Mouse (Mus musculus): ENCODE measurements at regions not wholly inside any gene's neighbourhood (a gene's known extent, or its start where the extent isn't known, plus 50 kb on each side); places are given as distances from the start of the nearest gene placed in this dataset.

- H3K9me3 ChIP-seq (ENCODE audit: low read depth, low read length) = no peaks in the 10 kb centered on the region
- H3K27me3 ChIP-seq (ENCODE audit: insufficient read depth, low read length) = no peaks in the 10 kb centered on the region
- no peak for TF ChIP-seq CTCF (IDR thresholded peaks at IDR 0.05; ENCODE audit: low read depth)
- H3K4me3 ChIP-seq (ENCODE audit: low read depth, low read length) = no peak overlapping the region
- DNase-seq = no peak
- ATAC-seq (ENCODE audit: insufficient read depth) = no peak
- H3K9ac ChIP-seq = no peak overlapping the region
- no peaks in the 10 kb centered on the region; the same call in 1 of the 2 replicates for H3K4me1 ChIP-seq (ENCODE audit: insufficient read depth)
- no peak overlapping the region for H3K4me2 ChIP-seq
- H3K27ac ChIP-seq (ENCODE audit: low read depth) = no peak overlapping the region
- no peaks in the 10 kb centered on the region for H3K36me3 ChIP-seq (ENCODE audit: insufficient read depth)
- WGBS = 76% methylated on average over 5 of the region's 5 CpGs
Observed at GRCm38 (mm10) chr4:105385481-105385880, 228.3 kb downstream of the Plpp3 start.

GRCm38 (mm10) chr4:105390378-105390777 is 233.2 kb downstream of the Plpp3 start:
- 13% methylated on average over 5 of the region's 5 CpGs for WGBS
- Histone ChIP-seq H3K9ac (no peak overlapping the region), H3K4me3 (ENCODE audit: low read depth, low read length) (no peak overlapping the region), H3K27ac (ENCODE audit: low read depth) (peak overlapping the region; percentile 42; the same call in 1 of the 2 replicates), H3K27me3 (ENCODE audit: insufficient read depth, low read length) (no peaks in the 10 kb centered on the region), H3K9me3 (ENCODE audit: low read depth, low read length) (no peaks in the 10 kb centered on the region), H3K4me2 (no peak overlapping the region), H3K4me1 (ENCODE audit: insufficient read depth) (no peaks in the 10 kb centered on the region; the same call in 1 of the 2 replicates), H3K36me3 (ENCODE audit: insufficient read depth) (no peaks in the 10 kb centered on the region)
- TF ChIP-seq CTCF (IDR thresholded peaks at IDR 0.05; ENCODE audit: low read depth) = no peak
- no peak for ATAC-seq (ENCODE audit: insufficient read depth)
- peak; percentile 85 for DNase-seq

- 46% methylated on average over 1 of the region's 1 CpGs for WGBS
- Histone ChIP-seq H3K27me3 (ENCODE audit: insufficient read depth, low read length) (no peaks in the 10 kb centered on the region), H3K9ac (no peak overlapping the region), H3K4me2 (no peak overlapping the region), H3K36me3 (ENCODE audit: insufficient read depth) (no peaks in the 10 kb centered on the region), H3K4me1 (ENCODE audit: insufficient read depth) (no peaks in the 10 kb centered on the region; the same call in 1 of the 2 replicates), H3K4me3 (ENCODE audit: low read depth, low read length) (no peak overlapping the region), H3K27ac (ENCODE audit: low read depth) (no peak overlapping the region), H3K9me3 (ENCODE audit: low read depth, low read length) (no peaks in the 10 kb centered on the region)
- ATAC-seq (ENCODE audit: insufficient read depth) = no peak
- no peak for DNase-seq
- TF ChIP-seq CTCF (IDR thresholded peaks at IDR 0.05; ENCODE audit: low read depth) = no peak
Observed at GRCm38 (mm10) chr4:105394366-105394765, 237.2 kb downstream of the Plpp3 start.

- no peaks in the 10 kb centered on the region for H3K27me3 ChIP-seq (ENCODE audit: insufficient read depth, low read length)
- H3K27ac ChIP-seq (ENCODE audit: low read depth) = no peak overlapping the region
- no peak overlapping the region for H3K4me3 ChIP-seq (ENCODE audit: low read depth, low read length)
- no peak overlapping the region for H3K9ac ChIP-seq
- WGBS = 73% methylated on average over 2 of the region's 2 CpGs
- no peaks in the 10 kb centered on the region for H3K36me3 ChIP-seq (ENCODE audit: insufficient read depth)
- H3K4me2 ChIP-seq = no peak overlapping the region
- H3K9me3 ChIP-seq (ENCODE audit: low read depth, low read length) = no peaks in the 10 kb centered on the region
- H3K4me1 ChIP-seq (ENCODE audit: insufficient read depth) = no peaks in the 10 kb centered on the region
- no peak for TF ChIP-seq CTCF (IDR thresholded peaks at IDR 0.05; ENCODE audit: low read depth)
- no peak for ATAC-seq (ENCODE audit: insufficient read depth)
- no peak for DNase-seq
Observed at GRCm38 (mm10) chr4:105397451-105397850, 240.3 kb downstream of the Plpp3 start.

- 74% methylated on average over 3 of the region's 3 CpGs for WGBS
- no peak overlapping the region for H3K9ac ChIP-seq
- no peaks in the 10 kb centered on the region for H3K36me3 ChIP-seq (ENCODE audit: insufficient read depth)
- ATAC-seq (ENCODE audit: insufficient read depth) = no peak
- TF ChIP-seq CTCF (IDR thresholded peaks at IDR 0.05; ENCODE audit: low read depth) = no peak
- DNase-seq = no peak
- H3K4me3 ChIP-seq (ENCODE audit: low read depth, low read length) = no peak overlapping the region
- H3K4me2 ChIP-seq = no peak overlapping the region
- no peaks in the 10 kb centered on the region for H3K9me3 ChIP-seq (ENCODE audit: low read depth, low read length)
- no peaks in the 10 kb centered on the region for H3K27me3 ChIP-seq (ENCODE audit: insufficient read depth, low read length)
- peaks cover 5% of the 10 kb centered on the region for H3K4me1 ChIP-seq (ENCODE audit: insufficient read depth)
- H3K27ac ChIP-seq (ENCODE audit: low read depth) = no peak overlapping the region
Observed at GRCm38 (mm10) chr4:105402021-105402420, 244.9 kb downstream of the Plpp3 start.

- WGBS = 19% methylated on average over 3 of the region's 3 CpGs
- ATAC-seq (ENCODE audit: insufficient read depth) (peak; percentile 85), DNase-seq (peak; percentile 70)
- Histone ChIP-seq H3K4me3 (ENCODE audit: low read depth, low read length) (no peak overlapping the region), H3K36me3 (ENCODE audit: insufficient read depth) (no peaks in the 10 kb centered on the region), H3K27me3 (ENCODE audit: insufficient read depth, low read length) (no peaks in the 10 kb centered on the region), H3K9me3 (ENCODE audit: low read depth, low read length) (no peaks in the 10 kb centered on the region), H3K4me1 (ENCODE audit: insufficient read depth) (peaks cover 5% of the 10 kb centered on the region), H3K9ac (no peak overlapping the region), H3K4me2 (no peak overlapping the region), H3K27ac (ENCODE audit: low read depth) (peak overlapping the region; percentile 63; the same call in 1 of the 2 replicates)
- TF ChIP-seq CTCF (IDR thresholded peaks at IDR 0.05; ENCODE audit: low read depth) = no peak
Observed at GRCm38 (mm10) chr4:105403169-105403568, 246.0 kb downstream of the Plpp3 start.

- H3K27ac ChIP-seq (ENCODE audit: low read depth) = peak overlapping the region; percentile 63
- no peak overlapping the region for H3K4me2 ChIP-seq
- ATAC-seq (ENCODE audit: insufficient read depth) (peak; percentile 7; the same call in 1 of the 2 replicates), DNase-seq (no peak)
- H3K36me3 ChIP-seq (ENCODE audit: insufficient read depth) = no peaks in the 10 kb centered on the region
- H3K27me3 ChIP-seq (ENCODE audit: insufficient read depth, low read length) = no peaks in the 10 kb centered on the region
- H3K9me3 ChIP-seq (ENCODE audit: low read depth, low read length) = no peaks in the 10 kb centered on the region
- peaks cover 5% of the 10 kb centered on the region for H3K4me1 ChIP-seq (ENCODE audit: insufficient read depth)
- WGBS = 73% methylated on average over 6 of the region's 6 CpGs
- no peak overlapping the region for H3K4me3 ChIP-seq (ENCODE audit: low read depth, low read length)
- TF ChIP-seq CTCF (IDR thresholded peaks at IDR 0.05; ENCODE audit: low read depth) = no peak
- no peak overlapping the region for H3K9ac ChIP-seq
Observed at GRCm38 (mm10) chr4:105403686-105404085, 246.5 kb downstream of the Plpp3 start.

- H3K9me3 ChIP-seq (ENCODE audit: low read depth, low read length) = no peaks in the 10 kb centered on the region
- no peak overlapping the region for H3K4me2 ChIP-seq
- no peak for TF ChIP-seq CTCF (IDR thresholded peaks at IDR 0.05; ENCODE audit: low read depth)
- H3K4me3 ChIP-seq (ENCODE audit: low read depth, low read length) = no peak overlapping the region
- H3K27me3 ChIP-seq (ENCODE audit: insufficient read depth, low read length) = no peaks in the 10 kb centered on the region
- H3K27ac ChIP-seq (ENCODE audit: low read depth) = no peak overlapping the region
- H3K4me1 ChIP-seq (ENCODE audit: insufficient read depth) = peaks cover 5% of the 10 kb centered on the region
- no peak for DNase-seq
- WGBS = 78% methylated on average over 5 of the region's 5 CpGs
- H3K9ac ChIP-seq = no peak overlapping the region
- H3K36me3 ChIP-seq (ENCODE audit: insufficient read depth) = no peaks in the 10 kb centered on the region
- no peak for ATAC-seq (ENCODE audit: insufficient read depth)
Observed at GRCm38 (mm10) chr4:105405728-105406127, 248.6 kb downstream of the Plpp3 start.

Measured in lung, embryonic 14.5 days (tissue).